Mouse (Mus musculus) urinary bladder, postnatal 36 days (tissue): ENCODE measurements around the gene Cfap299.
"Not testable (repeated sequence)": the region's sequence is repeated elsewhere in the genome, so short reads cannot be mapped to it uniquely, and the experiment has no call there.

Experiments
- DNase-seq, 2 experiments: peaks; one replicate each; pipeline ENCODE4 v3.0.0; 2022; ENCODE audit warnings: low spot score in 2 of 2, mixed read lengths in 1 of 2

The Cfap299 gene

GRCm38 (mm10) chr5:98523050-98523449, 193.9 kb downstream of the Cfap299 start:
- no peak for DNase-seq

GRCm38 (mm10) chr5:98523783-98524182, 194.7 kb downstream of the Cfap299 start:
- no peak for DNase-seq

GRCm38 (mm10) chr5:98541333-98541732, 212.2 kb downstream of the Cfap299 start:
- DNase-seq: no peak

GRCm38 (mm10) chr5:98550285-98550684, 221.2 kb downstream of the Cfap299 start:
- no peak for DNase-seq

GRCm38 (mm10) chr5:98550873-98551272, 221.8 kb downstream of the Cfap299 start:
- DNase-seq: no peak

- no peak for DNase-seq
These were observed 223.3 kb downstream of the Cfap299 start, which contains the start of gene Gm11111 for GRCm38 (mm10) chr5:98552395-98552794. TSS of gene Gm11111 (plus strand) at chr5:98552695.

- DNase-seq: no peak
These were observed 223.9 kb downstream of the Cfap299 start for GRCm38 (mm10) chr5:98552811-98553601.

GRCm38 (mm10) chr5:98561301-98561700, 232.2 kb downstream of the Cfap299 start:
- DNase-seq: no peak

- no peak for DNase-seq
These were observed 233.7 kb downstream of the Cfap299 start for GRCm38 (mm10) chr5:98562806-98563205.

GRCm38 (mm10) chr5:98563801-98564200, 234.7 kb downstream of the Cfap299 start:
- DNase-seq: no peak

GRCm38 (mm10) chr5:98566461-98567193, 237.5 kb downstream of the Cfap299 start:
- no peak for DNase-seq

- DNase-seq: no peak
These were observed 239.4 kb downstream of the Cfap299 start for GRCm38 (mm10) chr5:98568481-98568880.

GRCm38 (mm10) chr5:98569029-98569513, 240.0 kb downstream of the Cfap299 start:
- DNase-seq: no peak

GRCm38 (mm10) chr5:98572392-98572791, 243.3 kb downstream of the Cfap299 start:
- no peak for DNase-seq

GRCm38 (mm10) chr5:98574711-98575470, 245.8 kb downstream of the Cfap299 start:
- no peak for DNase-seq

- no peak for DNase-seq
These were observed 246.3 kb downstream of the Cfap299 start for GRCm38 (mm10) chr5:98575471-98575834.

GRCm38 (mm10) chr5:98576538-98576937, 247.4 kb downstream of the Cfap299 start:
- DNase-seq: not testable (repeated sequence)

- no peak for DNase-seq
These were observed 249.3 kb downstream of the Cfap299 start for GRCm38 (mm10) chr5:98578398-98578797.

- DNase-seq: no peak
These were observed 251.7 kb downstream of the Cfap299 start for GRCm38 (mm10) chr5:98580811-98581210.

- no peak for DNase-seq
These were observed 252.9 kb downstream of the Cfap299 start for GRCm38 (mm10) chr5:98582051-98582450.

- no peak for DNase-seq
These were observed 256.8 kb downstream of the Cfap299 start for GRCm38 (mm10) chr5:98585915-98586314.

- DNase-seq: no peak
These were observed 284.4 kb downstream of the Cfap299 start for GRCm38 (mm10) chr5:98613511-98613910.
